ENCODE assay signal across 18 mouse cellular contexts in the genomic region with DNA sequence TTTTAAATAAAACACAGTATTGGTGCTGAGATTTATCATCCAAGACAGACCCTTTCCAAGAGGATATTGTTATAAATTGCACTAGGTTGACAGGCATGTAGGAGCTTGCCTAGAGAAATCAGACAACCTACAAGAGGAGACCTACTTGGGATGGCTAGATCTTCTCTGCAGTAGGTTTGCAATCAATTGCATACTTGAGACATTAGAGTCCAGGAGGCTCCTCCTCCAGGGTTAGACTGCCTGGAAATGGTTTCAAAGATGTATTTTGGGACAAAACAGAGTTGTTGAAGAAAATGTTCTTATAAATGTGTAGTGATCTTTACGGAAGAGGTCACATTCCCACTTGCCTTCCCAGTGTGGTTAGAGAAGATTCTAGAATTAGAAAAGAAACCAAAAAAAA.
DNase-seq lines count a peak whose midpoint lies in the region; TF ChIP-seq lines count a peak whose summit lies in the region.
"Had no signal": no experiment of that assay in that cellular context is flagged by ENCODE, and none has a peak within 500 bp of the region (broad histone marks: within the 10 kb centered on the region; RNA-seq: fewer than 3 reads in every experiment).

No protein-coding gene starts in this region.

- TF ChIP-seq CTCF in gastrocnemius, adult 2 months (IDR thresholded peaks at IDR 0.05), result no peak

- intact Hi-C loops in gastrocnemius, adult 2 months (cut with DNase I), result no loop called here

- H3K27ac ChIP-seq in gastrocnemius, adult 2 months, result peak overlapping the region; percentile 0; the same call in 1 of the 2 replicates
- H3K27ac ChIP-seq: embryonic facial prominence, embryonic 12.5 days; forebrain, embryonic 10.5 days; forebrain, embryonic 12.5 days had no signal

- H3K4me3 ChIP-seq in gastrocnemius, adult 2 months, result no peak overlapping the region
- H3K4me3 ChIP-seq: embryonic facial prominence, embryonic 10.5 days; embryonic facial prominence, embryonic 12.5 days; erythroblast, embryonic 14.5 days; forebrain, embryonic 10.5 days; forebrain, embryonic 12.5 days had no signal

- no peak for DNase-seq in gastrocnemius, adult 2 months
- DNase-seq in gastrocnemius, adult 8-10 months (ENCODE audit: low spot score in 2 of 2), result no peak
- DNase-seq in 3T3-L1 (ENCODE audit: low read depth, low spot score), result peak; percentile 20
- DNase-seq in Muller cell, postnatal 12 days (ENCODE audit: inconsistent ontology term), result peak; percentile 35
- DNase-seq in layer of hippocampus, postnatal 25 days (ENCODE audit: extremely low spot score in 1 of 2, low spot score in 1 of 2), result no peak
- no peak for DNase-seq in B cell, adult 2 months
- DNase-seq: adrenal gland, adult 8-10 months; adrenal gland, postnatal 14 days; cerebellum, adult 11-12 months; cerebellum, adult 2 months; cerebellum, adult 9-10 months; cerebellum, postnatal 10 days; cerebellum, postnatal 25 days had no signal

Comparison
In these comparisons a context has a peak if more than half of its experiments do, and no peak if none do; other contexts are left out.
1. DNase-seq: peak in 3T3-L1 (single experiment) and Muller cell, postnatal 12 days (single experiment); none in gastrocnemius, adult 2 months (single experiment), gastrocnemius, adult 8-10 months (0 of 2), layer of hippocampus, postnatal 25 days (0 of 2) and B cell, adult 2 months (0 of 2).